Mouse (Mus musculus): ENCODE measurements around the gene Trpm5.

The Trpm5 gene

DNA sequence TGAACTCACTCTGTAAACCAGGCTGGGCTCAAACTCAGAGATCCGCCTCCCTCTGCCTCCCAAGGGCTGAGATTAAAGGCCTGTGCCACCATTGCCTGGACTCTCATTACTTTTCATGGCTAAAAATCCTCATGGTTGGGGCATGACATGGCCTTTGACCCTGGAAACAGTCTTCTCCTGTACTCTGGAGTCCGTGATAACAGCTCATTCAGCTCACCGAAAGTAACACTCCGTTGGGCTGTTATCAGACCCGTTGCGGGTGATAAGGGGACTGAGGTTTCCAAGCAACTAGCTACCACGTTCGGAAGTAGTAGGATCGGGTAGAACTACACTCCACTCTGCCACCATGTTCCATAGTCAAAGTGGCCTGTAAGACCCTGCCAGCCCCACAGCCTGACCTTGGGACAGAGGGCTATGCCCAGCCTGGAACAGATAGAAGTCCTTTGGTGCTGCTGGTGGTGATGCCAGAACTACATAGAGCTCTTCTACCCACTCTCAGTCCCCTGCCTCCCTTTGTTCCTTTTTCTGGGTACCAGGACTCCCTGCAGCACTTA is 36.7 kb downstream of the Trpm5 start:
- no peak for DNase-seq

DNA sequence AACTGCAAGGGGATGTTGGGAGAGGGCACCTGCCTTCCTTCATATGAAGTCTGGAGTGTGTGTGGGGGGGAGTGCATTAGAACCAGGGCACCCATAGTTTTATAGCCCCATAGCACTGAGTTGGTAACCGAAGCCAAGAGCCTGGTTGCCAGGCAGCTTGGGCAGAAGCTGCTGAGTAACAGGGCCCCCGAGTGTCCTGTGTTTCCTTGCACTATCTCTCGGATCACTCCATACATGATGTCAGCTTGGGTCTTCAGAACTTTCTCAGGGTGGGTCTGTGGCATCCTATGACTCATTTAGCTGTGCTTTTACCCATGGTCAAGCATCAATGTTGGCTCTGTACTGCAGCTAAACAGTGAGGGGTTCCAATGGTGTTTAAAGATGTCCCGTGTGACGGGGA is 37.4 kb downstream of the Trpm5 start:
- no peak for DNase-seq

DNA sequence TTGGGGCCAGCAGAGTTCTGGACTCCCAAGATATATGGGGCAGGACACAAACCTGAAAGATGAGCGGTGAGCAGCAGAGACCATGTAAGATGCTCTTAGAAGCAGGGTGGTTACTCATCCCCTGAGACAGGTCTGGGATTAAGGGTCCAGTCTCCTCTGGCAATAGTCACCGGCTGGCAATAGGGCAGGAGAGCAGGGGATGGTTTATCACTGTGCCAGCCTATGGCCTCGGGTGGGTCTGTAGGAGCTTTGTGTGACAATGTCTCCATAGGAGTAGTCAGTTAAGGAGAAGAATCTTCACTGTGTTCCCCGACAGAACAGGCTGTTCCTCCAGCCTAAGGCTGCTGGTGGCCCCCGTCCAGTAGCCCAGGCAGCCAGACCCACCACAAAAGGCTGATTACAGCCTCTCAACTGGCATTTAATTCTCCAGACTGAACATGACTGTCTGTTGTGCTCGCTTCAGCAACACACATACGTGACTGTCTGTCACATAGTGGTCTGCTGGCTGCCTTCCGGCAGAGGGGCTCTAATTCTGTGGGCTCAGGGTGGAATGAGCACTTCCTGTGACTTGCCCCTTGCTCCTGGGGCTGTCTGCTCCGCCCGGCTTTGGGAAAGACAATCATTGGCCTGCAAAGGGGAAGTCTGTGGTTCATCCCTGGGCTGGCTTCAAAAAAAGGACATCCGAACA is 38.8 kb downstream of the Trpm5 start:
- no peak for DNase-seq

DNA sequence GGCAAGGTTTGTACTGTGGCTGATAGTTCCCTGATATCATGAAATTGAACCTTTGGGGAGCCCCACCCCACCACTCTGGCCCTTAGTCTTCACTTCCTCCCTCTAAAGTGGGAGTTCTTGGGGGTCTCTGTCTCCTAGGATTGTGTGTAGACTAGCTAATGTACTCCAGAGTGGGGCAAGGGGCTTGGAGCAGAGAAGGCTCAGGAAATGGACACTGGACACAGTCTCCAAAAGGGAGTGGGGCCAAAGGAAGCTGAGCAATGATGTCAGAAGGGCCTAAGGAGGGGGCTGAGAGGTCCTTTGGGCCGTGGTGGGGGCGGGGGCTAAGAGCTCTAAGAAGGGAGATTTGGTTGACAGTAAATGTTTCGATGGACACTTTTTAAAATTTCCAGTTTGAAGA is 39.4 kb downstream of the Trpm5 start:
- no peak for DNase-seq

DNA sequence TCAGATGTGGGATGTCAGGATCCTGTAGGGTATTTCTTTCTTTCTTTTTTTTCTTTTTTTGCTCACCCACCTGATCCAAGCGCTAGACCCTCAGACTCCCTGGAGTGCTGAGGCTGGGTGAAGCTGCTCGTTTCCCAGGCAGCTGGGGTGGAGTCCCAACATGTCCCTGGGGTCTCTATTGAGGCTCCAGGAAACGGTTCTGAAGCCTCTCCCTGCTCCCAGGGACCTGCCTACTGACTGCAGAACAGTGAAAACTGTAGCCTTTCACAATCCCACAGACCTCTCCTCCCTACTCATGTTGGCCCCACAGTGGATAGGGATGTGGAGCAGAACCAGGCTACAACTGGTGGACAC is 39.9 kb downstream of the Trpm5 start:
- DNase-seq = no peak

DNA sequence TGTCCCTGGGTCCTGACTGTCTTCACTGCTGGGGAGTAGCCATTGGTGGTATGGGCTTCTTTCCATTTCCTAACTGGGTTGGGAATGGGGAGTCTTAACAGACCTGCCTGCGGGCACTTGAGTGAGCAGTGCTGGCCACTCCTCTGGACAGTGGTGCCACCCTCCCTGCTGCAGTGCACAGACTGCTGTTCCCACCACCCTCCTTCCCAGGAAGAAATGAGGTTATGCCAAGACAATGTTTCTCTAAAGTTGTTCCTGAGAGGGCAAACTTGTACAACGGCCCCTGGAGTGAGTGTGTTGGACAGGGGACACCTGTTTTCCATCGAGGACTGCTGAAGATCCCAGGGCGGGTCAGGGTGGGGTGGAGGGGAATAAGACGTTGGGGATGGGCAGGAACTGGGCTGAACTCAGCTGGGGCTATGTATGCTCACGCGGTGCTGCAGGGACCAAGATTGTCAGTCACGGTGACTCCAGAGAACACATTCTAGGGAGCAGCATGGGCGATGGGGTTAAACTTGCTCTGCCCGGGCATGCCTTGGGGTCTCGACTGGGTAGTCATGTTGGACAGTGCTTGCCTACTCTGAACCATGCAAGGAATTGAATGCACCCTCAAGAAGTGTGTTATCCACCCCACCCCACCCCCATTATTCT is 40.4 kb downstream of the Trpm5 start:
- DNase-seq = no peak

DNA sequence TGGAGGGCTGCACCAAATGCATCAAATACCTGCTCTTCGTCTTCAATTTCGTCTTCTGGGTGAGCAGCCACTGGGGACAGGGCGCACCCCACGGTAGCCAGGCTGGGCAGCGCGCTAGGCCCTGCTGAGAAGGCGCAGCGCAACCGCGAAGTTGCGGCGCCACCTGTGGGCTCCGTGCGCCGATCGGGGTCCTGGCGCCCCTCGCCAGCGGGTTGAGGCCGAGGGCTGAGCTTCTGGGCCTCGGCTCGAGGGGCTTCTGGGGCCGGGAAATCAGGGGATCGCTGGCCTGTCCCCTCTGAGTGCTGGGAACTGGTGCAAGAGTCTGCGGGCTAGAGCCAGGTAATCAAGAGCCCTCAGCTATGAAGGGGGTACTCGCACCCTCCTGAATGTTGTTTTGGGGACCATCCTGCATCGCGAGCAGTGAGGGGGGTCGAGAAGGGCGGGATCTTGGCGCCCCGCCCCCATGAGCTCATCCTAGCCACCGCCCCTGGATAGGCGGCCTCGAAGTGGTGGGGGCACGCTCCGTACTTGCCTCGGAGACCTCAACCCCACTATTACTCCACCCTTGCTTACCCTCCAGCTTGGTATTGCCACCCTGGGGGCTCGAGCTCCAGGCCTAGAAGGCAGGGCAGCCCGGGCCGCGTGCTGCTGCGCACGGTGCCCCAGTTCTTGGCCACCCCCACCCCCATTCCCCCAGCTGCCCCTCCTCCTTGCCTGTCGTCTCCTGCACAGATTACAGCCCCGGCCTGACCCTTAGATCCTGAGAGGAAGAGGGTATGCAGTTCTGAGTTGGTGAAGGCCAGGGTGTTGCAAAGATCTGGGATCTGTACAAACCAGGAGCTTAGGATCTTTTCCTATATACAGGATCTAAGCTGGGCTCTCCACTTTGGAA is 41.2 kb downstream of the Trpm5 start:
- peak; percentile 88 for DNase-seq

DNA sequence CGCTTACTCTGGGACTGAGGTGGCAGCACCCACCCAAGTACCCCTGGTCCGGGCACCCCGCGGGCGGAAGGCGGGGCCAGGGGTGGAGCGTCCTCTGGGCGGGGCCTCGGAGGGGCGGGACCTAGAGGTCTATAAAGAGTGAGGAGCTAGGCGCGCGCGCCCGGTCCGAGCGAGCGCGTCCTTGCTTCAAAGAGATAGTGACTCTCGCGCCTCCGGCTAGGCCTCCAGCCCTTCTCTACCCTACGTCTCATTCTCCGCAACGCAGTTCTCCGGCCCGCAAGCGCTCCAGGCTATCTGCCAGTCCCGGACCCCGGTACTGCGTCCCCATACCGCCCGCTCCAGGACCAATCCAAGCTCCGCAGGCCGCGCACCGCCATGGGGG is 41.8 kb downstream of the Trpm5 start, which contains the start of gene Cd81:
TSS of gene Cd81 (plus strand) at position 114 of the 382 bp plus-strand sequence.
- DNase-seq = peak; percentile 98

DNA sequence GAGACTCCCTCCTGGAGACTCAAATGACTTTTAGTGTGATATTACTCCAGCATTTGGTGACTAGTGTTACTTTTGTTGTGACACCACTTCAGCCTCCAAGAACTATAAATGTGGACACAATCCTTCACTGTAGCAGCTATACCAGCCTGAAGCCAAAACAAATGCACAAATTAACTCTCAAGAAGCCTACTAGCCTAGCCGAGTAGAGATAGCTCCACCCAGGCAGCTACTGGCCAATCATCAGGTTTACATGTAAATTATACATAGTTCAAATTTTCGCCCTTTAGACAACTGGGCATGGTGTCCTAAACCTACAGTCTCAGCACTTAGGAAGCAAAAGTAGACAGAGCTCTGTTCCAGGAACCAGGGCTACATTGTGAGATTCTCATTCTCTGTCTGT is 43.1 kb downstream of the Trpm5 start:
- no peak for DNase-seq

DNA sequence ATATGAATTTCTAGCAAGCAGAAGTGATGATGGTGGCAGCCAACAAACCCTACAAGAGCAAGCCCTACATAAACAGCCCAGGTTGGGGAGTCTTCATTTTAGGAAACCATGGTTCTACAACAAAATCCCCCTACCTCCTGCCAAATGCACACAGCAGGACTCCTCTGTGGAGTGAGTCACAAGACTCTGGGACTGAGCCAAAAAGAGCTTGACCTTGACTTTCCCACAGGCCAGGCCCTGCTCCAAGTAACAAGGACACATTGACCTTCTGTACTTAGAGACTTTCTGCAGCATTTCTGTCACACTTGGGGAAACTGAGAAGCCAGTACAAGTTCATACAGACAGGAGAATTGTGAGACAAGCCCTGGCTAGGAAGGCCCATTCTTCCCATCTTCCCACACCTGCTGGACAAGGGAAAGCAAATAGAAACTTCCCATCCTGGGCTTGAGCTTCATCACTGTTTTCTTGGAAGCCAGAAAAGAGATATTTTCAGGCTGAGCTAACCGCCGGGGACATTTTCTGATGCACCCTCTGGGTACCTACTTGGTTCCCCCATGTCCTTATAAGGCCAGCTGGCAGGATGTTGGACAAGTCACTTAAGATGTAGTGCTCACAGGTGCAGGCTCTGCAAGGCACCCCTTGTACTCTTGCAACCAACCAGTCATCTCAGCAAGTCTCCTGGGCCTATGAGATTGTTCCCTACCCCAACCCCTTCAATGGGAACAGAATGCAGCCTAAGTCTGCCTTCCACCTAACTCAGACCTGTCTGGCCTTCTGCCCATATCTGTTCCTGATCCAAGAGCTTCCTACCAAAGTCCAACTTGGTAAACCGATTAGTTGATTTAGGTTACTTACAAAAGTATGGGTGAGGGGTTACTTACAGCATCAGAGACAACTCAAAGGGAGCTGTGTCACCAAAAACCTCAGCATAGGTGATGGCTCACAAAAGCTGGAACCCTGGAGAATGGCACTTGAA is 44.3 kb downstream of the Trpm5 start:
- no peak for DNase-seq

DNA sequence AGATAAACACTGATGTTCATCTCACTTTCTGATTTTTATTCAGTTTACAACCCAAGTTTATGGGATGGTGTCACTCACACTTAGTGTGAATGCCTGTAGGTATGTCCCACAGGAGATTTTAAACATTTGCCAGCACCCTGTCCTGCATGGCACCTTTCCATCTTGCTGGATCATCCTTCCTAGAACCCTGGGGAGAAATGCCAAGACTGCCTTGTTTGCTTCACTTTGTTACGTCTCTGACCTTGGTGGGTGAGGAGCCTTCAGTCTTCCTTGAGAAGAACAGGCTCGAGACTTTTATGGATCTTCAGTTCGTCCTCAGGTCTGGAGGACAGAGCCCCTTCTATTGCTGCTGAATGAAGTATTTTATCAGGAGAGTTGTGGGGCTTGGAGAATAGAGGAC is 45.1 kb downstream of the Trpm5 start:
- DNase-seq = no peak

DNA sequence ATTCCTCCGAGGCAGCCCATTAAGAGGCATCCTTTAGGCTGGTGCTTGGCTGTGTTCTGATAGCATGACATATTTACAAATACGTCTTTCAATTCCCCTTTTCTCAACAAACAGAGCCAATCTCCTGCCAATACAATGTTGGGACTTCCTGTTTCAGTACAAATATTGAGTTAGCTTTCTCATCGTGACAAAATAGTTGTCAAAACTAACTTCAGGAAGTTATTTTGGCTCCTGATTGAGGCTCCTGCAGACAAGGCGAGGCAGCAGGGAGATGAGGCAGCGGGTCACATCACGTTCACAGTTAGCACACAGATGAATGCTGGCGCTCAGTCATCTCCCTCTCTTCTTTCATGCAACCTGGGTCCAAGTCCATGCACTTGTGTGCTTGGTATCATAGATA is 48.1 kb downstream of the Trpm5 start:
- DNase-seq = no peak

DNA sequence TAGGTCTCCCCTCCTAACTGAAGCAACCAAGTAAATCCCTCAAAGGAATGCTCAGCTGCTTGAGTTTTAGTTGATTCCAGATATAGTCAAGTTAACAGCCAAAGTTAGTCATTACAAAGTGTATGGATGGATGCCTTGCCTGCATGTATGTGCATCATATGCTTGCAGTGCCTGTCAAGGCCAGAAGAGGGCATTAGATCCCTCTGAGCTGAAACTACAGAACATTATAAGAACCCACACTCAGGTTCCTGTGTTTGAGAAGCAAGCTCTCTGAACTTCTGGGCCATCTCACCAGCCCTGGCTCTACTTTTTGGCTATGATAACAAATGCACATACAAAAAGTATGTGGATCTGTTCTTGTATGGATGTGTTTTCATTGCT is 49.6 kb downstream of the Trpm5 start:
- no peak for DNase-seq

DNA sequence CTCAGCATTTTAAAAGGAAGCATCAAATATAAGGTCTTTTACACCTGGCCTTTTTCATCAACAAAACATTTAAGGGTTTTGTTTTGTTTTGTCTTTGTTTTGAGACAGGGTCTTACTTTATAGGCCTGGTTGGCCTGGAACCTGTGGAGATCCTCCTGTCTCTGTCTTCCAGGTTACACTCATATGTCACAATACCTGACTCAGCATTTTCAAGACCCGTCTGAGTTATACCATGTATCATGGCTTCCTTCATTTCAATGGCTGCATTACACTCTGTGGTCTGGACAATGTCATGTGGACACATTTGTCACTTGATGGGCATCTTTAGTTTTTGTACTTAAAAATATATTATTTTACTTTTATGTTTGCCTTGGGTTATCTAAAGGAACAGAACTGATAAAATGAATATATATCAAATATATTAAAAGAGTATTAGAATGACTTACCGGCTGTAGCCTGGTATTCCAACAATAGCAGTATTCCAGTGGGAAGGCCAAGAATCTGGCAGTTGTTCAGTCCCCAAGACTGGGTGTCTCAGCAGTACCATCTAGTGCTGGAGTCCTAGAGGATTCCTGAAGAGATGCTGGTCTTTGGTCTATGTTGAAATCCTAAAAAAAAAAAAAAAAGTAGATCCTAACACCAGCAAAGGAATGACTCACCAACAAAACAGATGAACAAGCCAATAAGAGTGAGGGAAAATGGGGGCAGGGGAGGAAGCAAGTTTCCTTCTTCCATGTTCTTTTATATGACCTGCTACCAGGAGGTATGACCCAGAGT is 50.2 kb downstream of the Trpm5 start:
- DNase-seq = no peak

DNA sequence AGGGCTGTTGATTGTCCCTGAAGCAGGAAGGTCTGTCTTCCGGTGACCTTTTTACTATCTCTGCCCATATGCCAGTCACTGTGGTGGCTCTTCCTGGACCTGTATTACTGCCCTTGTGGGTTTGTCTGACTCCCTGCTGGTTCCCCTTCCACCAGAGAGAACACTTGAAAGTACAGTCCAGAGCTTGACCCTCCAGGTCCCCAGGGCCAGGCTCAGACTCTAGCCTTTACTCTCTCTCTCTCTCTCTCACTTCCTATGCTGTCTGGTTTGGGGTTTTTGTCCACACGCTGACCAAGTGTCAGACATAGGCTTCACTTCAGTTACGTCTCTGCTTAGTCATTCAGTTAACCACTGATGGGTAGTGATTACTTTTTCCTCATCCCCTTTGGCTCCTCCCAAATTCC is 51.5 kb downstream of the Trpm5 start:
- DNase-seq = no peak

DNA sequence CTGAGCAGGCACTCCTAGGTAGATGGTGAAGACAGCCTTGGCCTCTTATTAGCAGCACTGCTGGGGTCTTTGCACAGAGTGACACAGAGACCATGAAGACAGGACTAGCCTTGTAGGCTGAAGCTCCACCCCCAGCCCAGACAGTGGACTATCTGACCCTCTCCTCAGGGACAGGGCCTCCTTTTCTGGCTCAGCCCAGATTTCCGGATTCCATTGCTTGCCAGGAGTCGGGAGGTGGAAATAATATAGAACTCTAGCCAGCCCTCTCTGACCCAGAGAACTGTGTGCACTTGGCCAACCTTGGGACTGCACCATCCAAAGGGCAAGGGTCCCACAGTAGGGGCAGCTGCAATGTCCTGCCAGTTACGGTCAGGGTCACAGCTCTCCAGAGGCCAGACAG is 52.4 kb downstream of the Trpm5 start:
- DNase-seq = no peak

DNA sequence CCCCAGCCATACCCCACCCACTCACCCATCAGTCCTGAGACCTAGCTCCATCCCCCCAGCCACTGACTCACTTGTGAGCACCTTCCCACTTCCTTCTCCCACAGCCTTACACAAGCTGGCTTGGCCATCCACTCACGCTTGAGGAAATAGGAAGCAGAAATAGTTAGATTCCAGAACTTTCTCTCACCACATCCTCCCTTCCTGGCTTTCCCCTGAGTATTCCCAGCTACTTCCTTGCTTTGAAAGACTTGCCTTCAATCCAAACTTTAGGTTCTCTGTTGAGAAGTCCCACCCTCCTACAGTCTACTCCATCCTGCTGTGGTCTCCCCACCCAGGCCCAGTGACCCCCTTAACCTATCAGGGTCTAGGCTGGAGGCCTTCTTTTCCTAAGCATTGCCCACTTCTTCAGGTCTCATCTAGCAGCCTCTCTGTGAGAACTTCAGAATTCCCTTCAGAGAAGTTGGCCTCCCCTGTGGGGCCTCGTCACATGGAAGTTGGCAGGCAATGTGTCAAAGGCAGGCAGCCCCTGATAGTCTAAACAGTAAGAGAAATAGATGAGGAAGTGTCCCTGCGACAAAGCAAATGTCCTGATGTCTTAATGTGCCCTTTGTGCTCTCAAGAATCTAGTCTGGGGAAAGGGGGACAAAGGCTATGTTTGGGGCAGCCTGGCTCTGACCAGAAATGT is 53.2 kb downstream of the Trpm5 start:
- no peak for DNase-seq

DNA sequence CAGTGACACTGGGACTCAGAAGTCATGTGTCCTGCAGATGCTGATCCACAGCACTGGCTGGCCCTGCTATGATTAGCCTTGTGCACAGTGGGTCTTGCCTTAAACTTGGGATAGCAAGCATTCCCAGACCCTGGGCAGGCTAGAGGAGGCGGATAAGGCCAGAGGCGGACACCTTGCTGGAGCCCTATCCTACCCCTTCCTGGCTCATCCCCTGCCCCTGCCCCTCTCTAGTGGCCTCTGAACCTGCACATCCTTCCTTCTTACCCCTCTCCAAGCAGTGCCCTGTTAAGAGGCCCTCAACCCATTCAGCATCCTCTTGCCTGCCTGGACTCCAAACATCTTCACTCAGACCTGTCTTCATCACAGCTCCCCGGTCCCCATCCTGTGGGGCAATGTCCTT is 53.9 kb downstream of the Trpm5 start:
- DNase-seq = no peak

DNA sequence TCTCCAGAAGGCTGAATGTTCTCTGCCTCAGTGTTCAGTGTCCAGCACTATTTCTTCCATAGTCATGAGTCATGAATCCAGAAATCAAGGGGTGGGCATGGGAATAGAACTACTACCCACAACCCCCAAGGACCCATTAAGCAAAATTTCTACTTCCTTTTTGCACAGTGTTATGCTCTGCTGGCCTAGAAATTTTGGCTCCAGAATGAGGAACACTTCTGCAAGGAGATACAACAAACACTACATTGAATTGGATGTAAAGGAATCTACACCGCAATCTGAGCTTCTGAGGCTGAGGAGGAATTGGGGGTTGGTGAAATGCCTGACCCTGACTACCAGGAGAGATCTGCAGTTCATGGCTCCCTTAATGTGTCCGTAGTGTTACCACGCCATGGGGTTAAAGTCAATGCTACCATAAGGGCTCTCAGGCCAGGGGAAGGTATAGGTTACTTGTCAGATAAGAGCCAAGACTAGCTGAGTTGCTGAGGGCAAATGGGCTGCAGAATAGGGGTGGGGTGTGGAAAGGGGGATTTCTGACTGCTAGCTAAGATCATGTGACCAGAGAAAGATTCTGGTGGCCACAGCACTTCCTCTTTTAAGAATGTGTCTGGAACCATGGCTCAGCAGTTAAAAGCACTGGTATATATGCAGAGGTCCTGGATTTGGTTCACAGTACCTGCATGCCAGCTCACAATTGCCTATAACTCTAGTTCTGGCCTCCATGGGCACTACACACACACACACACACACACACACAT is 56.1 kb downstream of the Trpm5 start:
- no peak for DNase-seq

DNA sequence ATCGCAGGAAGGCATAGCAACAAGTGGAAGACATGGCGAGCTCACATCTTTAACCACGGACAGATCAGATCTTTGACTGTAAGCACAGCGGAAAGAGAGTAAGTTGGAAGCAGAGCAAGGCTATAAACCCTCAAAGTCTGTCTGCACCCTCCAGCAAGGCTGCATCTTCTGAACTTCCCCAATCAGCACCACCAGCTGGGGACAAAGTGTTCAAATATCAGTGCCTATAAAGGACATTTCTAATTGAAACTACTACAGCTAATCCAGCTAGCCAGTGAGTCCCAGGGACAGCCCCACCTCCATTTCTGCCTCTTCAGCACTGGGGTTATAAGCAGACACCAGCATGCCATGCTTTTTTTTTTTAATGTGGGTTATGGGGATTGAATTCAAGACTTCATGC is 57.1 kb downstream of the Trpm5 start:
- no peak for DNase-seq

All from thymus, postnatal 4 days (tissue).